In the genomic region with DNA sequence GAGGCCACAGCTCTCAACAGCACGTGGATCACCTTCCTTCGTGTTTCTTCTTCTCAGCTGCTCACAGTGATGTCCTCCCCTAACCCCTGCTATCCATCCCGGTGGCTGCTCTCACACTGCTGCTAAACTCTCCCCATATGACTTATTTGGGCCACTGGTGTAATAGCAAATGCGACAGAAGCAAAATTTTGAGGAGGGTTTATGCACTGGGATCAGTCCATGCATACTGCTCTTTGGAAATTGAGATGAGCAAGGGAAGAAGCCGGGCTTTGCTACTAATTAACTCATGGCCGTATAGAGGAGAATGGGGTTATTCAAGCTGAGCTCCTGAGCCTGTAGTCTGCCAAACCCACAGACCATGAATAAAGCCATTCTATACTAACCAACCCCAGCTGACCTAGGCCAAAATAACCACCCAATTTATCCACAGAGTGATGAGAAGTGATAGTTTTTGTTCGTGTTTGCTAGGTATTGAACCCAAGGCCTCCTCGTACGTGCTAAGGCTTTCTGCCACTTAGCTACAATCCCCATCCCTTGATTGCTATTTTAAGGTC, we compare ENCODE assay signal across 25 mouse cellular contexts. TPM values are rescaled to one million over a fixed set of nuclear protein-coding genes. Genes with fewer than 3 reads are reported as not detected.
DNase-seq lines count a peak whose midpoint lies in the region; ATAC-seq lines count a peak whose summit lies in the region.
"Had no signal": no experiment of that assay in that cellular context is flagged by ENCODE, and none has a peak within 500 bp of the region (broad histone marks: within the 10 kb centered on the region; RNA-seq: fewer than 3 reads in every experiment).

No protein-coding gene starts in this region.

- 60% methylated on average over 9 of the region's 9 CpGs for WGBS in heart, embryonic 10.5 days
- WGBS in embryonic facial prominence, embryonic 15.5 days: 57% methylated on average over 9 of the region's 9 CpGs

- no peak for ATAC-seq in embryonic facial prominence, embryonic 15.5 days (ENCODE audit: insufficient number of reproducible peaks, low FRiP score, low TSS enrichment, low read depth)
- ATAC-seq: CD4-positive, CD25-positive, alpha-beta regulatory T cell, adult 4 months; forebrain, embryonic 14.5 days; midbrain, embryonic 15.5 days; Patski had no signal

- no peaks in the 10 kb centered on the region for H3K9me3 ChIP-seq in heart, embryonic 10.5 days
- H3K9me3 ChIP-seq in embryonic facial prominence, embryonic 15.5 days (replicated peaks): no peaks in the 10 kb centered on the region
- H3K9me3 ChIP-seq: hindbrain, embryonic 13.5 days; midbrain, embryonic 15.5 days; neural tube, embryonic 13.5 days had no signal

- peak overlapping the region; percentile 72 for H3K27ac ChIP-seq in heart, embryonic 10.5 days
- H3K27ac ChIP-seq in embryonic facial prominence, embryonic 15.5 days (replicated peaks): peak overlapping the region; percentile 34; the same call in 1 of the 2 replicates
- H3K27ac ChIP-seq: hindbrain, embryonic 13.5 days; midbrain, embryonic 15.5 days; neural tube, embryonic 13.5 days had no signal

- no peaks in the 10 kb centered on the region for H3K36me3 ChIP-seq in heart, embryonic 10.5 days
- H3K36me3 ChIP-seq in embryonic facial prominence, embryonic 15.5 days: no peaks in the 10 kb centered on the region
- H3K36me3 ChIP-seq: hindbrain, embryonic 13.5 days; midbrain, embryonic 15.5 days; neural tube, embryonic 13.5 days had no signal

- no peak overlapping the region for H3K4me3 ChIP-seq in heart, embryonic 10.5 days
- no peak overlapping the region for H3K4me3 ChIP-seq in embryonic facial prominence, embryonic 15.5 days (replicated peaks)
- H3K4me3 ChIP-seq: hindbrain, embryonic 13.5 days; midbrain, embryonic 15.5 days; myocyte; neural tube, embryonic 13.5 days had no signal

- peaks cover 47% of the 10 kb centered on the region for H3K4me1 ChIP-seq in heart, embryonic 10.5 days
- H3K4me1 ChIP-seq in embryonic facial prominence, embryonic 15.5 days: peaks cover 13% of the 10 kb centered on the region; the same call in 1 of the 2 replicates
- H3K4me1 ChIP-seq: midbrain, embryonic 15.5 days had no signal

- H3K4me2 ChIP-seq in embryonic facial prominence, embryonic 15.5 days (replicated peaks): no peak overlapping the region
- H3K4me2 ChIP-seq: hindbrain, embryonic 13.5 days; midbrain, embryonic 15.5 days; neural tube, embryonic 13.5 days had no signal

- no peak overlapping the region for H3K9ac ChIP-seq in embryonic facial prominence, embryonic 15.5 days
- H3K9ac ChIP-seq: hindbrain, embryonic 13.5 days; midbrain, embryonic 15.5 days; neural tube, embryonic 13.5 days had no signal

- no peaks in the 10 kb centered on the region for H3K27me3 ChIP-seq in heart, embryonic 10.5 days (ENCODE audit: insufficient read depth, poor library complexity, severe bottlenecking)
- H3K27me3 ChIP-seq in embryonic facial prominence, embryonic 15.5 days: no peaks in the 10 kb centered on the region
- H3K27me3 ChIP-seq: hindbrain, embryonic 13.5 days; midbrain, embryonic 15.5 days; neural tube, embryonic 13.5 days; Patski had no signal

- DNase-seq in heart, embryonic 10.5 days (ENCODE audit: low spot score): no peak
- no peak for DNase-seq in heart, adult 9 months (ENCODE audit: low spot score in 2 of 2)
- DNase-seq in heart, postnatal 4 days: peak; percentile 27
- no peak for DNase-seq in heart, postnatal 25 days (ENCODE audit: low spot score)
- peak; percentile 7 for DNase-seq in retina, postnatal 1 day
- no peak for DNase-seq in retina, embryonic 14.5 days (ENCODE audit: low spot score)
- DNase-seq in frontal cortex, adult 2 months (ENCODE audit: extremely low spot score in 1 of 2, low spot score in 1 of 2): no peak
- DNase-seq: adrenal gland, postnatal 36 days; cerebellum, adult 11-12 months; cerebellum, postnatal 10 days; gastrocnemius, postnatal 10 days; kidney, postnatal 36 days; liver; lung, postnatal 4 days; right cerebral cortex, adult 18-20 months; right cerebral cortex, postnatal 4 days; thymus, adult 2 months had no signal

- intact Hi-C loops in heart, postnatal 25 days (cut with DNase I): no loop called here

RNA-seq across cellular contexts. Expression of gene Enah, which starts 7.7 kb away (rescaled TPM):
- 19.5 and 24.5 TPM in 2 replicates for polyA plus RNA-seq in heart, embryonic 10.5 days (2016; fragmentation: Nextera tagmentation; extraction: Ambion mirVana)
- total RNA-seq in heart, postnatal 4 days (2021): 100 to 1,000 TPM; 196 to 207 TPM
- 100 to 1,000 TPM; 106 to 109 TPM for total RNA-seq in heart, postnatal 25 days (2021)
- 23.3 and 25.6 TPM in 2 replicates for polyA plus RNA-seq in embryonic facial prominence, embryonic 15.5 days (2015; fragmentation: Nextera tagmentation; extraction: Ambion mirVana)
- 66.8 and 68.7 TPM in 2 replicates for polyA plus RNA-seq in frontal cortex, adult 2 months (2012; rRNA removed)

Comparison
In these comparisons a context has a peak if more than half of its experiments do, and no peak if none do; other contexts are left out.
1. DNase-seq: peak in heart, postnatal 4 days (single experiment) and retina, postnatal 1 day (single experiment); none in heart, embryonic 10.5 days (single experiment), heart, adult 9 months (0 of 2), heart, postnatal 25 days (single experiment), retina, embryonic 14.5 days (single experiment) and frontal cortex, adult 2 months (0 of 2).